Mouse (Mus musculus) megakaryocyte-erythroid progenitor cell, adult 5-6 weeks (primary cell): ENCODE results near the gene Ms4a18. TPM values are rescaled to one million over a fixed set of nuclear protein-coding genes. Genes with fewer than 3 reads are reported as not detected.
"Not testable (repeated sequence)": the region's sequence is repeated elsewhere in the genome, so short reads cannot be mapped to it uniquely, and the experiment has no call there.

ENCODE experiments used
- ATAC-seq: replicated peaks from 2 replicates; pipeline ENCODE4 v1.8.0; 2016; ENCODE audit warnings: mild to moderate bottlenecking, inconsistent platforms; ENCODE audit not compliant: severe bottlenecking, poor library complexity, low FRiP score, low TSS enrichment
- total RNA-seq, 2 experiments: library from RNA; stranded (forward) in 1 of 2; stranded (reverse) in 1 of 2; fragments of 200-1000, 215-1000 nt in 1 of 2; fragments of >200 nt in 1 of 2; fragmentation: Nextera tagmentation in 1 of 2; gene quantifications; 2 replicates each; pipeline ENCODE4 v1.2.3; 2014 to 2017

Ms4a18 gene
- not detected in 2 replicates for total RNA-seq (2014; fragmentation: Nextera tagmentation)
- not detected in 2 replicates for total RNA-seq (2017)

GRCm38 (mm10) chr19:11017891-11018290, at the start of gene Ms4a18:
Gene Ms4a18 (minus strand): TSS chr19:11018031.
- ATAC-seq: no peak

GRCm38 (mm10) chr19:11065202-11065875, 47.5 kb upstream of the Ms4a18 start:
- ATAC-seq: no peak

- no peak for ATAC-seq
Measured at GRCm38 (mm10) chr19:11060900-11061299, 43.1 kb upstream of the Ms4a18 start.

- ATAC-seq: no peak
Measured at GRCm38 (mm10) chr19:11059967-11060366, 42.1 kb upstream of the Ms4a18 start.

- not testable (repeated sequence) for ATAC-seq
Measured at GRCm38 (mm10) chr19:11055700-11056099, 37.9 kb upstream of the Ms4a18 start.

- no peak for ATAC-seq
Measured at GRCm38 (mm10) chr19:11053277-11053676, 35.4 kb upstream of the Ms4a18 start.

- no peak for ATAC-seq
Measured at GRCm38 (mm10) chr19:11052877-11053276, 35.0 kb upstream of the Ms4a18 start.

- no peak for ATAC-seq
Measured at GRCm38 (mm10) chr19:11050286-11050685, 32.5 kb upstream of the Ms4a18 start.

- no peak for ATAC-seq
Measured at GRCm38 (mm10) chr19:11049426-11049825, 31.6 kb upstream of the Ms4a18 start.

GRCm38 (mm10) chr19:11048503-11048902, 30.7 kb upstream of the Ms4a18 start:
- no peak for ATAC-seq

- ATAC-seq: no peak
Measured at GRCm38 (mm10) chr19:11048009-11048408, 30.2 kb upstream of the Ms4a18 start.

GRCm38 (mm10) chr19:11044996-11045711, 27.3 kb upstream of the Ms4a18 start:
- ATAC-seq: peak; percentile 97

- peak; percentile 56; the same call in 1 of the 2 replicates for ATAC-seq
Measured at GRCm38 (mm10) chr19:11044671-11044995, 26.8 kb upstream of the Ms4a18 start.

GRCm38 (mm10) chr19:11037570-11037969, 19.7 kb upstream of the Ms4a18 start:
- no peak for ATAC-seq

GRCm38 (mm10) chr19:11022382-11022781, 4.6 kb upstream of the Ms4a18 start:
- ATAC-seq: no peak

GRCm38 (mm10) chr19:11017251-11017650, 580 bp downstream of the Ms4a18 start:
- no peak for ATAC-seq

GRCm38 (mm10) chr19:11015998-11016397, 1.8 kb downstream of the Ms4a18 start:
- no peak for ATAC-seq

GRCm38 (mm10) chr19:11015468-11015867, 2.4 kb downstream of the Ms4a18 start:
- ATAC-seq: no peak

GRCm38 (mm10) chr19:10993150-10993549, 24.7 kb downstream of the Ms4a18 start, which contains the start of gene Ms4a15:
Gene Ms4a15 (minus strand): TSS chr19:10993250.
- no peak for ATAC-seq

GRCm38 (mm10) chr19:10991911-10992310, 25.9 kb downstream of the Ms4a18 start:
- ATAC-seq: no peak

GRCm38 (mm10) chr19:10990751-10991150, 27.1 kb downstream of the Ms4a18 start:
- ATAC-seq: no peak
